Mouse (Mus musculus): ENCODE data around the gene Tas1r1.
A peak's percentile ranks its signal among the peaks of the same experiment; 100 is the strongest.

Gene Tas1r1

GRCm38 (mm10) chr4:152038225-152038984 is at the start of gene Tas1r1:
TSS of gene Tas1r1 (minus strand) at chr4:152038568.
- DNase-seq (ENCODE audit: low spot score in 2 of 2), result no peak

DNA sequence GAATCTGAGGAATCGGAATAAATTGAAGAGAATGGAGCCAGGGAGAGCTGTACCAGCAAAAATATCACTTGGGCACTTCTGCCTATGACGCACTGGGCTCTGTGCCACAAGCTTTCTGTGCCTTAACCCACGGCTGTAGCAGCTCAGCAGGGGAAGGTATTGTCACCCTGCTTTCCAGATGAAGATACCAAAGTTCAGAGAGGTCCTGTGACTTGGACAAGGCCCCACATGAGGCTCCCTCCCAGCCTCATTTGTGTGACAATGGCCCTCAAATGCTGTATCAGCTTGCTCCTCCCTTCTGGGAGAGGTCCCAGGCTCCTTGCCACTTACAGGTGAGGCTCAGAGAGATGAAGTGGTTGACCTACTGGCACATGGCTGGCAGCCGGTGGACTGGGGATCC is 49.8 kb upstream of the Tas1r1 start:
- no peak for DNase-seq (ENCODE audit: low spot score in 2 of 2)

- DNase-seq (ENCODE audit: low spot score in 2 of 2), result no peak
These were observed 49.1 kb upstream of the Tas1r1 start for GRCm38 (mm10) chr4:152087211-152088081.

DNA sequence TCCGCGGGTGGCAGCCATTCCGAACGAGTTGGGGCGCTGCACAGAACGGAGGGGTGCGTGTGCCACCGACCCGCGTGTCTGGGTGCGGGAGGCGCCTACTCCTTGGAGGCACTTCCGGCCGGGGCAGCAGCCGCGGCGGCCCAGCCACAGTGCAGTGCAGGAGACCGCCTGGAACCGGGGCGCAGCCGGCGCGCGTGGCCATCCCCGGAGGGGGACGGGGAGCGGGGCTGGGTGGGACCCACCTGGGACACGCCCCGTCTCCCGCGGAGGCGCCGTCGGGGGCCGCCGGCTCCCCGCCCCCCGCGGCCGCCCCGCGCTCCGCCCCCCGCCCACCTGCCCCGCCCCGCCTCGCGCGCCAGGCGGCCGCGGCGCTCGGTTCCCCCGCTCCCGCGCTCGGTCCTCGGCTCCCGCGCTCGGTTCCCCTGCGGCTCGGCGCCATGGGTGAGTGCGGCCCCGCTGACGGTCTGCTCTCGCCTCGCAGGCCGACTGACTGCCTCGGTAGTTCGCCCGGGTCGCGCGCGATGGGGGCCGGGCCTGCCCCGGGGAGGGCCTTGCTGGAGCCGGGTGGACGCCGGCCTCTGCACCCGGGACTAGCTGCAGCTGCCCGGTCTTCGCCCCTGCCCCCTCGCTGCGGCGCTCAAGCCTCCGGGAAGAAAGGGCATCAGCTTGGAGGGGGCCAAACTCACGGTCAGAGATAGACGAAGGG is 48.3 kb upstream of the Tas1r1 start:
- DNase-seq (ENCODE audit: low spot score in 2 of 2), result peak; percentile 52 to 71

GRCm38 (mm10) chr4:152084616-152085015 is 46.2 kb upstream of the Tas1r1 start:
- DNase-seq (ENCODE audit: low spot score in 2 of 2), result no peak

DNA sequence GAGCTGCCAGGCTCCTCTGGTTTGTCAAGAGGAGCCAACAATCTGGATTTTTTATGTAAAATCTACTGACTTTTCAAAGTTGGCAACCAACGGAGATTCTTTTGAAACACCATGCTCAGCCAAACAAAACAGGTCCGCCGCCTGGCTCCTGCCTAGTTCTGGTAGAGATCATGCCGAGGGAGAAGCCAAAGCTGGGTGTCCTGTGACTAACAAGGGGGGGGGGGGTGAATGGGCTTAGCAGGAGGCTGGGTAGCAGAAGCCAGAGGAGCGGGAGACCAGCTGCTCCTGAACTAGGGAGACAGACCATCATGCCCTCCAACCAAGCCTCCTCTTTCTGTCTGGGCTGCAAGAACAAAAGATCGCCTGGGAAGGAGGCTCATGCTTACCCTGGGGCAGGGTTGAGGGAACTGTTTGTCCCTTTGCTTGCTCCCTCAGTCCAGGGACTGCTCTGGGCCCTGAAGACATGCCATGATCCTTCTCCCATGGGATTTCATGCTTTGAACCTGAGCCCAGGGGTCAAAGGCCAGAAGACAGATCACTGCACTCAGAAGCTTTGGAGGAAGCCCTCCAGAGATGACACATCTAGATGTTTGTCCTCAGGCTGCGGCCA is 45.3 kb upstream of the Tas1r1 start:
- no peak for DNase-seq (ENCODE audit: low spot score in 2 of 2)

DNA sequence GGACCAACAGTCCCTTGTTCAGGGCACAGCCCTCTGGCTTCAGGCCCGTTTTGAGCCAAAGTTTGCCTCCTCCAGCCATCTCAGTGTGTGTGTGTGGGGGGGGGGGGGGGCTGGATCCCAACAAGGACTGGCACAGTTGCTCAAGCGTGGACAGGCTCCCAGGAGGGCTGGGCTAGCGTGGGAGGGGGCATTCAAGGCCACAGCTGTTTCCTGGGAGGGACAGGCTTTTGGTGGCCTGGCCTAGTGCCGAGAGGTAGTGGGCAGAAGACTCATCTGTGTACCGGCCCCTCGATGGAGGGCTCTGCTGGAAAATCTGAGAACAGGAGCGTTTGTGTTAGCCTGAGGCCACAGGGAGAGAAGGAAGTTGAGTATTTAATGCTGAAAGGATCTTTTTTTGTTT is 41.6 kb upstream of the Tas1r1 start:
- no peak for DNase-seq (ENCODE audit: low spot score in 2 of 2)

DNA sequence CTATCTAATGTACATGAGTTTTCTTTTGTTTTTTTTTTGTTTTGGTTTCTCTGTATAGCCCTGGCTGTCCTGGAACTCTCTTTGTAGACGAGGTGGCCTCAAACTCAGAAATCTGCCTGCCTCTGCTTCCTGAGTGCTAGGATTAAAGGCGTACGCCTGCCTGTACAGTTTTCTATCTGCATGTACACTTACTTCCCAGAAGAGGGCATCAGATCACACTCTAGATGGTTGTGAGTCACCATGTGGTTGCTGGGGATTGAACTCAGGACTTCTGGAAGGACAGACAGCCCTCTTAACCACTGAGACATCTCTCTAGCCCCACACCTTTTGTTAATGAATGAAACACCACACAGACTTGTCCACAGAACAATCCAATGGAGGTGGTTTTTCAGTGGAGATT is 40.9 kb upstream of the Tas1r1 start:
- no peak for DNase-seq (ENCODE audit: low spot score in 2 of 2)

- DNase-seq (ENCODE audit: low spot score in 2 of 2), result no peak
These were observed 39.8 kb upstream of the Tas1r1 start for GRCm38 (mm10) chr4:152078105-152078530.

DNA sequence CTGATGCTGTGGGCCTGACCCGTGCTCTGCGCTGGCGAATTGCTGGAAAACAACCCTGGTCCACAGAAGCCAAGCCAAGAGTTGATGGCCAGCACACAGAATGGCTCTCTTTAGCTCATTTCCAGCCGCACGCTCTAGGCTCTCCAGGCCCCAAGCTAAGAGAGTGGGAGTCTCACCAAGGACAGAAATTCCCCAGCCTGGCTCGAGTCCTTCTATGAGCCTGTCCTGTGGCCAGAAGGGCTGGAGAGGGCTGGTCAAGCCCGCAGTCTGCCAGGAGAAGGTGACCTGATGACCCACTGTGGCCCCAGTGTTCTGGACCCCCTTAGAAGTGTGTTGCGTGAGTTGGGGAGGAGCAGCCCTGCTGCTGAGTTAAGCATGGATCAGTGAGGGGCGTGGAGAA is 38.8 kb upstream of the Tas1r1 start:
- DNase-seq (ENCODE audit: low spot score in 2 of 2), result no peak

GRCm38 (mm10) chr4:152074548-152074947 is 36.2 kb upstream of the Tas1r1 start:
- no peak for DNase-seq (ENCODE audit: low spot score in 2 of 2)

DNA sequence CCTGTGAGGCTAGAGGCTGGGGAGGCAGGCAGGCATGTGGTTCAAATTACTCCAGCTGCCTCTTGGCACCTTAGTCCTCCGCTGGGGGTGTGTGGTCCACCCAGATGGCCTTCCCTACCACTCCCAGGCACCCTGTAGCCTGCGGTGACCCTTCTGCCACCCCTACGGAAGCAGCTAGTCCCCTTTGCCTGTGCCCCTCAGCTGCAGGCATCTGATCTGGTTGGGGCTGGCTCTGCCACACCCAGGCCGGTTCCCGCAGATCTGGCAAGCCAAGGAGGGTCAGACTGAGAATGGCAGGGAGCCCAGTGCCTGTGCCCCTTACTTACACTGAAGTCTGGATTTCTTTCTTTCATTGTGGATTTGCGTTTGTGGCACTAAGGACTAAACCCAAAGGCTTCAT is 35.3 kb upstream of the Tas1r1 start:
- DNase-seq (ENCODE audit: low spot score in 2 of 2), result no peak

- no peak for DNase-seq (ENCODE audit: low spot score in 2 of 2)
These were observed 34.3 kb upstream of the Tas1r1 start for GRCm38 (mm10) chr4:152072655-152073054.

DNA sequence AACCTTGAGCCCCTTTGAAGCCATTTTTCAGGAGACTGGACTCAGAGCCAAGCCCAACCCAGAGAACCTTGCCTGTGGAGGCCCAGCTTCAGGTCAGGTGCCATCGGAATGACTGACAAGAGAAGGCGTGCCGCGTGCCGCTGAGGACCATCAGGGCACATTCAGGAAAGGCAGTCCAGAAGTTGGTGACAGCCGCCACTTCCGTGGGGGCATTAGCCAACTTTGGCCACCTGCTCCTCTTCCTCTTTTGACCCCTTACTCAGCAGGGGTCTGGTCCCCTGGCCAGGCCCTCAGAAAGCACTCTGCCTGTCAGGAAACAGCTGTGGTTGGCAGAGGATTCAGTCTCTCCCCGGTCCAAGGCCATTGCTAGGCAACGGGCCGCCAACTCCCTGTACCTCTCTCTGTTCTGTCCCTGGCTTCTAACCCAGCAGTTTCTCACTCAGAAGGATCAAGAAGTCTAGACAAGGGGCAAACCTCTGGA is 33.8 kb upstream of the Tas1r1 start, which contains the start of gene Plekhg5:
Gene Plekhg5, plus strand, starts transcription at position 378 of the 481 bp plus-strand sequence.
- no peak for DNase-seq (ENCODE audit: low spot score in 2 of 2)

DNA sequence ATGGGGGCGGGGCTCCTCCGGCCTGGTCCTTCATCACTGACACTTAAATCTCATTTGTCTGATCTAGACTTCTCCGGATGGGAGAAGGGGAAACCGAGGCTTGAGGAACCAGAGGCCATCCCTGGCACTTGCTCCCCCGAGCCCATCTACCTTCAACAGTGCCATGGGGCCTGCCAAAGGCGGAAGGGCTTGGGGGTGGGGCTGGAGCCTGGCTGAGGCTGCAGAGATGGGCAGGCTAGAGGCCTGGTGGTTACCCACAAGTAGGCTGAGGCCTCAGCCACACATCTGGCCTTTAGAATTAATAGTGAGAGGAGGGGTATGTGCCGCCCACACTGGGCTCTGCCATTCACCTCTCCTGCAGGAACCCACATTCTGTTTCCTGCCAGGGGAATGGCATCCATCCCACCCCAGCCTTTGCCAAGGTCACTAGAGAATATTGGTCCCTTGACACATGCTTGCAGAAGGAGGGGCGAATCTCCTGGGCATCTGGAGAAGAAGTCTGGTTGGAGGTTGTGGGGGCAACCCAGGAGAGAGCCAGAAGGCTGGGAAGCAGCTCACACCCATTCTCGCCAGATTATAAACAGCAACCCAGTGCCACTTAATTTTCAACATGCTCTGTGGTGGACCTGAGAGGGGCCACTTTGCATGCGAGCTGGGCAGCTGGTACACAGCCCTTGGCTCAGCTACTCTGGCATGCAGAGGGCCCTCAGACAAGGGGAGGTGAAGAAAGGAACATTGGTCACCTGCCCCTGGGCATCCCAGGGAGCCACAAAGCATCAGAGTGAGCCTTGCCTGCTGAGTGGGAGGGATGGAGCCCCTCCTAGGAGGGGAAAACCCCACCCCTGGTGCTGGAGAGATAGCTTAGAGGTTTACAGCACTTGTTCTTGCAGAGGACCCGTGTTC is 32.4 kb upstream of the Tas1r1 start:
- DNase-seq (ENCODE audit: low spot score in 2 of 2), result no peak

DNA sequence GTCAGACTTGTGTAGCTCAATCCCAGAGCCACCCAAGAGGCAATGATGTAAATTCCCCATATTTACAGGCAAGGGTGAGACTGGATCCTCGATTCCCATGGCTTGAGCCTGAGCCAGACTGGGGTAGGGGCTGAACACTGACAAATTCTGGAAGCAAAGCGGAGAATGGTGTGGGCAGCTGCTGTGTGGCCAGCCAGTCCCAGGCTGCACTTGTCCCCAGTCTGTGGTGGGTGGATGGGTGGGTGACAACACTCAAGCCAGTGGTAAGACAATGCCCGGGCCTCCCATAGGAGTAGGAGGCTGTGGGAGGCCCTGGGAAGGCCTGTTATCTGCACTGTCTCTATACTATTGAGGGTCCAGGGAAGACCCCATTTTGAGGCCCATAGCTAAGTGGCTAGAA is 30.9 kb upstream of the Tas1r1 start:
- no peak for DNase-seq (ENCODE audit: low spot score in 2 of 2)

- no peak for DNase-seq (ENCODE audit: low spot score in 2 of 2)
These were observed 29.9 kb upstream of the Tas1r1 start for GRCm38 (mm10) chr4:152068166-152068724.

DNA sequence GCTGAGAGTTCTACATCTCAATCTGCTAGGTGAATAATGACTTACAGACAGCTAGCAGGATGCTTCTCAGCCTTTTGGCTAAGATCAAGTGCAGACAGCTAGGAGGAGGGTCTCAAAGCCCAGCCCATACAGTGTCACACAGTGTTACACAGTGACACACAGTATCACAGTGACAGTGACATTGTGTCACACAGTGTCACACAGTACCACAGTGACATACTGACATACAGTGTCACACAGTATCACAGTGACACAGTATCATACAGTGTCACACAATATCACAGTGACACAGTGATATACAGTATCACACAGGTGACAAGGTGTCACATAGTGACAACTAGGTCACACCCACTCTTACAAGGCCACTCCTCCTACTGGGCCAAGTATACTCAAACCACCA is 28.9 kb upstream of the Tas1r1 start:
- no peak for DNase-seq (ENCODE audit: low spot score in 2 of 2)

- no peak for DNase-seq (ENCODE audit: low spot score in 2 of 2)
These were observed 24.2 kb upstream of the Tas1r1 start for GRCm38 (mm10) chr4:152062390-152063110.

DNA sequence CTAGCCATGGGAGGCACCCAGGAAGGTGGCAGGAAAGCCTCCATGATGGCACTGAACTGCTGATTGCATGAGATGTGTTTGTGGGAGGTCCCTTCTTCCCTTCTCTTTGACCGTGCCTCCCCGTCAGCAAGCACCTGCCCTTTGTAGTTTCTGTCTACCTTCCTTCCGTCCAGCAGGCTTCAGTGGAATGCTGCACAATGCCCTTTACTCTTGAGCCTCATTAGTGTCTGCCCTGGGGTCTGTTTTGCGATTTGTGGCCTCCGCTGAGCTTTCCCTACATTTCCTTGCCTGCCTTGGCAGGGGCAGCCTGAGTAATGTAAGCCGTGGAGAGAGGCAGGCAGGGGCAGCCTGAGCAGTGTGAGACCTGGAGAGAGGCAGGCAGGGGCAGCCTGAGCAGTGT is 6.2 kb upstream of the Tas1r1 start:
- no peak for DNase-seq (ENCODE audit: low spot score in 2 of 2)

Measured in urinary bladder, adult 18-20 months (tissue).